Mouse (Mus musculus) kidney, adult 18-20 months (tissue): ENCODE measurements around the gene Cpa4.

Source experiments
- DNase-seq: peaks from one replicate; pipeline ENCODE4 v3.0.0; 2021

Gene Cpa4

DNA sequence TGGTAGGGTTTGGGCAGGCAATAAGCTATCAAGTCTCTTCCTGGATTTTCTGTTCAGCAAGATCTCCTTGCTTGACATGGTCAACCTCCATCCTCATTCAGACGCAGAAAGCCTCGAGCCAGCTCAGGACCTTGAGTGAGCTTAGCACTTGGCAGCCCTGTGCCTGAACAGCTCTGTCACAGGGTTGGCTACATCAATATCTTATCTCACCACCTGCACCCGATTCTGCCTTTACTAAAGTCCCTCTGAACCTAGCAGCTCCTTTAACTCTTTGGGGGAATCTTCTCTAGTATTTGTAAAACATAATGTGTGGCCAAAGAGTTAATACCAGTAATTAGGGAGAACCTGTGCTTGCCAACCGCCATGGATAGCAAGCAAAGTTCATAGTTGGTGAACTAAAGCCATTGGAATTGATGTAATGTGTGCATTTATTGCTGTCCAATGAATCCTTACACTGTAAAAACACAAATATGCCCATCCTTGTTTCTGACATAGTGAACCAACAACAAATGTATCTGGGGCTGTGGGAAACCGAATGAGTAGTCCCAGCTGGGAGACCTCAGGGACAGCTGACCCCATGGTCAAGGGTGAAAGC lies 70.6 kb downstream of the Cpa4 start, which contains the start of gene Cpa1:
TSS of gene Cpa1 (plus strand) at position 545 of the 595 bp plus-strand sequence.
- DNase-seq, result no peak
